Mouse (Mus musculus): ENCODE data around the gene St6gal1.
A peak's percentile ranks its signal among the peaks of the same experiment; 100 is the strongest.

Gene St6gal1

DNA sequence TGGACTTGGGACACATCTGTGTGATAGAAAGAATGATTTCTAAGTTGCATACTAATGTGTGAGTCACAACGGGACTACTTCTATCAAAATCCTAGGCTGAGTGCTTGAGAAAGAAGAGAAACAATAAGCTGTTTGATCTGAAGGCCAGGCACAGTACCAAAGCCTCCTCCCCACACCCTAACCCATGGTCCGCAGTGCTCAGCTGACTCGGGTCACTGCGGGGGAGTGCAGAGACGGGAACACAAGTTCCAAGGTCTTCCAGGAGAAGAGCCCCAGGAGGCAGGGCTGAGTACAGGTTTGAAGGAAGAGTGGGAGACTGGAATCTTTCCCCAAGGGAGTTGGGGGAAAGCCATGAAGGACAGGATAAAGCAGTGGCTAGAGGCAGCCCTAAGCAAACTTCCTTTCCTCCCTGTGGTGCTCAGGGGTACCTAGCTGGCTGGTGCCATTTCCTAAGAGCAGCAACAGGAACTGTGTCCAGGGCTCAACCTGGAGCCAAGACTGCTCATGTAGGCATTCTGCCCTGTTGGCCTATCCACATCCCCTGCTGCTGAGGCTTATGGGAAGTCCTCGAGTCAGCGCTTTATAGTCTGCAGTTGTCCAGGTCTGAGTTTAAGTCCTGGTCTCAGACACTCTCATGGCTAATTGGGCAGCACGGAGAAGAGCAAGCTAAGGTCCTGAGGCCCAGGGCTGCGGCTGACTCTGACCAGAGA, 48.1 kb downstream of the St6gal1 start:
- peak; percentile 57 for DNase-seq (ENCODE audit: low read depth, low spot score)

DNA sequence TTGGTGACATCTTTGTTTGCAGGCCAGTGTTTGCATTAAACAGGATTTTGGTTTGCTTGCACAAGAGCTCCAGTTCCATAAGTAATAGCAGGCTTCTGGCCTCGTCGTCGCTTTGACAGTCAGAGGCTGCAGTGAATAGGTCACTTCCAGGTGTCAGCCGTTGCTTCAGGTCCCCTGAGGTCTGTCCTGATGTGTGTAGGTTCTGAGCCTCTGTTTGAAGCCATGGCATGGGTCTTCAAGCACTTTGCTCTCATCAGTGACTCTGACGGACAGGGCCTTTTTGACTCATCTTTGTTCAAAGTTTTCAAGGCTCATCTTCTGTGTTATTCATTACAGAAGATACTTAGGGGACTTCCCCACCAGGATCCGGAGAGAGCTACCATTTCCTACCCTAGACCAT, 49.5 kb downstream of the St6gal1 start:
- no peak for DNase-seq (ENCODE audit: low read depth, low spot score)

DNA sequence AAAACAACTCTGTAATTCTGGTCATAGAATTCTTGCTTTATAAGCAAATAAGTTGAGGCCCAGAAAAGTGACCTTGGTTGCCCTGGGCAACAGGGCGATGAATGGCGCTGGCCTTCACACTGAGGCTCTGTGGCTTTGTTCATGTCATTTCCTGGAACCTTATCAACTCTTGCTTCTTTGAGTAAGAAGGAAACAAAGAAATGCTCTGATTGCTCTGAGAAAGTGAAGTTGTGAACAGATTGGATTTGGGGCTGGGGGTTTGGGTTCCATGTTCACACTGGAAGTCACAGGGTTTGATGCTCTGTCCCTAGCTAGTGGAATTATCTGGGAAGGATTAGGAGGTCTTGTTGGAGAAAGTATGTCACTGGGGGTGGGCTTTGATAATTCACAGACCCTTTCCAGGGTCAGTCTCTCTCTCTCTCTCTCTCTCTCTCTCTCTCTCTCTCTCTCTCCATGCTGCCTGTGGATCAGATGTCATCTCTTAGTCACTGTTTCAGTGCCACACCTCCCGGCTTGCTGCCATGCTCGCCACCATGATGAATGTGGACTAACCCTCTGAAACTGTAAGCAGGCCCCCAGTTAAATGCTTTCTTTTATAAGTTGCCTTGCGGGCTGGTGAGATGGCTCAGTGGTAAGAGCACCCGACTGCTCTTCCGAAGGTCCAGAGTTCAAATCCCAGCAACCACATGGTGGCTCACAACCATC, 50.2 kb downstream of the St6gal1 start:
- peak; percentile 66 for DNase-seq (ENCODE audit: low read depth, low spot score)

DNA sequence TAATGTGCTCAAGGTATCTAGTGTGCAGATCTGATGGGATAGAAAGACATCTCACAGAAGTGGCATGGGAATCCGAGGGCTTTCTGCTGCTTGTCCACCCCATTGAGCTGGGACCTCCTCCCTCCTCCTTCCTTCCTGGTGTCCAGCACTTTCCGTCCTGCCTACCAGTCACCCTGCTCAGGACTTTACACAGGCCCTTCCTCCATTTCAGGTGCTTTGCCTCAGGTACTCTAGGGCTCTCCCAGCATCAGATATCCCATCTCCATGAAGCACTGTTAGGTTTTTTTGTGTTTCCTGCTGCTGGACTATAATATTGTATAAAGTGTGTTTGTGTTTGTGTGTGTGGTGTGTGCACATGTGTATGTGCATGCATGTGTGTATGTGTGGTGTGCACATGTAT, 51.1 kb downstream of the St6gal1 start:
- DNase-seq (ENCODE audit: low read depth, low spot score), result no peak

DNA sequence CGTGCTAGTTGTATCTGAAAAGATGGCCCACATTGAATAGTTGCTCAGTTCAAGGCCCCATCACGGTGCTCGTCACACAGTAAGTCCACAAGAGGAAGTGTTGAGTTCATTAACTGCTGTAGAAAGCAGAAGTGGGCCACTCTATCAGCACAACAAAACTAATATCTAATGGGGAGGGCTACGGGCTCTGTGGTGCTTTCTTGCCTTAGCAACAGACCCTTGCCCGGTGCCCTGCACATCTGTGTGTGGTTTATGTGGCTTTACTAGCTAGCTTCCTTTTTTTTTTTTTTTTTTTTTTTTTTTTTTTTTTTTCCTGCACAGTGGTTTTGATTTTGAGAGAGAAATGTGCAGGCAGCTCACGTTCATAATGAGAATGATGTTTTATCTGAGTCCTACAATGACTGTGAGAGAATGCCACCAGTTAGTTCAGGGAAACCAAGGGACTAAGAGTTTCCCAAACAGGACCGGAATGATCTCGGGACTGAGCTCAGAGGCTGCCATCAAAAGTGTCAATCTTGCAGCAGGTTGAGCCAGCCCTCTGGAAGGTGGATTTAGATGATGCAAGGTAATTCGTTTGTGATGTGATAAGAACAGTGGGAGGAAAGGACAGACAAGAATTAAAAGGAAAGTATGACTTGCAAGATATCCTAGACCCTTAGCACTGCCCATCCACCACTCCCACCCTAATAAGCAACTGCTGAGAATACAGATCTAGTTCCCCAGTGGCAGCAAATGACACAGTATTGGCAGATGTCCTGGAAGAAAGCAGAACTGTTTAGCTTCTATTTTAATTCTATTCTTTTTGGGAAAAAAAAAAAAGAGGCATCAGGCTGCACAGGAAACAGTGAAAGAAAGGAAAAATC, 55.6 kb downstream of the St6gal1 start:
- DNase-seq (ENCODE audit: low read depth, low spot score), result no peak

DNA sequence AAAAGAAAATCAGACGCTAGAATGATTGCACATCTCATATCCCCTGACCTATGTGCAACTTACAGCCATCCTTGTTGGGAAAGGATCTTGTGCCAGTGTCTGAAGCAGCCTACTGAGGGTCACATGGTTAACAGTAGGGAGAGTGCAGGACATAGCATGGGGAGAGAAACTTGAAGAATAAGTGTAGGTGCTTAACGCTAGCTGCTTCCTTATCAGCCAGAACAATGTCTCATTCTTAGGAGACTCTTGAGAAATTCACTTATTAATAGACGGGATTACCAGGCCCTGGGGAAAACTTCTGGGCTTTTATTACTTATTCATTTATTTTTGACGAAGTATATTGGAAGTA, 56.2 kb downstream of the St6gal1 start:
- DNase-seq (ENCODE audit: low read depth, low spot score), result no peak

DNA sequence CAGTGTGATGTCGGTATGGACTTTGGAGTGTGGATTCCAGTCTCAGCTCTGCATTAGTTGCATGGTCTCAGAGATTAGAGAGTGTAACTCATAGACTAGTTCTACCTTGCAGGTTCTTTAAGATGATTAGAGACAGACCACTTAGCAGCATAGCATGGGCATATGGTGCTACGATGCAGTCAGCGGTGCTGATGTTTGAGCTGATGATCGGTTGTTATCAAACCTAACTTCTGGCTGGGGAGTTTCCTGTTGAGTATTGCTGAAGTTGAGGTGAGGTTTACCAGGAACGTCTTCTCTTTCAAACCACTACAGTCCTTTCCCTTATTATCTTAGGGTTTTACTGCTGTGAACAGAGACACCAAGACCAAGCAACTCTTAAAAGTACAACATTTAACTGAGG, 57.7 kb downstream of the St6gal1 start:
- no peak for DNase-seq (ENCODE audit: low read depth, low spot score)

DNA sequence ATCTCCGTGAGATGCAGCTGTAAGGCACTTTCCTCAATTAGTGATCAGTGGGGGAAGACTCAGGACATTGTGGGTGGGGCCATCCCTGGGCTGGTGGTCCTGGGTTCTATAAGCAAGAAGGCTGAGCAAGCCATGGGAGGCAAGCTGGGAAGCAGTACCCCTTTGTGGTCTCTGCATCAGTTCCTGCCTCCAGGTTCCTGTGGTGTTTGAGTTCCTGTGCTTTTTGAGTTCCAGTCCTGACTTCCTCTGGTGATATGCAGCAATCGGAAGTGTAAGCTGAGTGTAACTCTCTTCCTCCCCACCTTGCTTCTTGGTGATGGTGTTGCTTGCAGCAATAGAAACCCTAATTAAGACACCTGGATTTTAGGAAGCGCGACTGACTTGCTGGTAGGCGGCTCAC, 58.4 kb downstream of the St6gal1 start:
- DNase-seq (ENCODE audit: low read depth, low spot score), result no peak

DNA sequence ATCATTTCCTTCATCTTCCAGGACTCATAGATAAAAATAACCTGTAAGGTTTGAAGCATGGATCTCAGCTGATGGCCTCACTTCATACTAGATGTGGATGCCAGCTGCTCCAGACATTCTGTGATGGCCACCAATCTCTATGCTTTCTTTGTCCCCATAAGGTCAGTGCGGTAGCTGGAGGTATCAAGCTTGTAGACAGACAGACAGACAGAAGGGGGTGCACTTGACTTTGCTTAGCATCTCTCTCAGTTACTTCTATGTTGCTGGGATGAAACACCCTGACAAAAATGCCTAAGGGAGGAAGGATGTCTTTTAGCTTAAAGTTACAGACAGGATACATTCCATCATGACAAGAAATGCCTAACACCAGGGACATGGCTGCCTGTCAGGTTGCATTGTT, 59.1 kb downstream of the St6gal1 start:
- no peak for DNase-seq (ENCODE audit: low read depth, low spot score)

DNA sequence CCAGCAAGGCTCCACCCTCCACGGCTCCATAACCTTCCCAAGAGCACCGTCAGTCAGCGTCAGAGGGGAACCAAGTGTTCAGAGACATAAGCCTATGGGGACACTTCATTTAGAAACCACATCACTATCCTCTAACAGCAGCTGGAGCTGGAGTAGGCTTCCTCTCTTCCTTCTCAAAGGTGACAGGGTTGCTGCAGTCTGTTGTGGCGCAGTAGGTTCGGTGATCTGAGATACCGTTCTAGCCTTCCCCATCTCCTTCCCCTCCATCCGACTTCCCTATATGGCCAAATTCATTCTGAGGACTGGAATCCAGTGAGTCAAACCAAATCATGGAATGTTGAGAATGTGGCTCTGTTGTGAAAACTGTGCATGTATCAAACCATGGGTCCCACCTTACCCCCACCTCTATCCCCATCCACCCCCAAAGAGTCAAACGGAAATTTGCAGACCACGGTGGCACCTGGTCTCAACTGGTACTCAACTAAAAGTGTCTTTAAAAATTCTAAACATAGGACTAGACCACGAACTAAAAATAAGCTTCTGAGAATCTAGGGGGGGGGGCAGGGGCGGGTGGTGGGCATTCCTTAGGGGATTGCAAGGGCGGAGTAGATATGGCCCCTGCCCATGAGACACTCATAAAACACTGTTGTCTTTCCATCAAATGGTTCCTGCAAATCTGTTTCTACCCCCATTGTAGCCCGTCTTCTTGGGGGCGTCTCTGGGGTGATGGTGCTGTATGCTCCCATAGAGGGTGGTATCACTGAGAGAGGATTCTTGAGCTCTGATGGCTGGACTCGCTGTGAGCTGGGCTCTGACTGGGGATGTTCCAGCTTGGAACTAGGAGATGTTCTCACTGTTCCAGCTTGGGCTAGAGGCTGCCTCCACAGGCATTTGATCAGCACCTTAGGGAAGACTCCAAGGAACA, 60.2 kb downstream of the St6gal1 start:
- DNase-seq (ENCODE audit: low read depth, low spot score), result no peak

DNA sequence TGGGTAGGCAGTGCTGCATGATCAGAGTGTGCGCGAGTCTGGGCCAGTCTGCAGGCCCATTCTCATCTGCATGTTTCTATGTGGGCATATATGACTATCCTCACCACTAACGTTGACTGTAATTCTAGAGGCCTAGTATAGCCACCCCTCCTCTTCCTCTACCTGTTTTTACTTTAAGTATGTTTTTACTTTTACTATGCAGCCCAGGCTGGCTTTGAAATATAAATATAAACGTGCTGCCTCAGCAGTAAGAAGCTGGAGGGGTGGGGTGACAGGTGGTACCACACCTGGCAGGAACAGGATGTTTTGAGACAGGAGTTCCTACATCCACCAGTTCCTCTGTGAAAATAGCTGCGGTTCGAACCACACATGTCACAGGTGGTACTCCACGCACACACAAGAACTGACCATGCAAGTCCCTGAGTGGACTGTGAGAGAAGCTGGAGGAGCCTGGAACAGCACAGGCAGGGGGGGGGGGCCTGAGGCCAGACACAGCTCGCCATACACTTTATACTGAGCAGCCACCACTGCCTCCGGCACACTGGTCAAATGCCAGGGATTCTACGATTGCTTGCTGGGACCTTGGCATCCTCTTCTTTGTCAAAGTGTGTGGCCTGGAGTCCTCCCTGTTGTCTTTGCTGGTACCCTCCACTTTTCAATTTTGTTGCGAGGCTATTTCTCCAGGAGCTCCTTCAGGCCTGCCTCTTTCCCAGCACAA, 62.0 kb downstream of the St6gal1 start:
- no peak for DNase-seq (ENCODE audit: low read depth, low spot score)

DNA sequence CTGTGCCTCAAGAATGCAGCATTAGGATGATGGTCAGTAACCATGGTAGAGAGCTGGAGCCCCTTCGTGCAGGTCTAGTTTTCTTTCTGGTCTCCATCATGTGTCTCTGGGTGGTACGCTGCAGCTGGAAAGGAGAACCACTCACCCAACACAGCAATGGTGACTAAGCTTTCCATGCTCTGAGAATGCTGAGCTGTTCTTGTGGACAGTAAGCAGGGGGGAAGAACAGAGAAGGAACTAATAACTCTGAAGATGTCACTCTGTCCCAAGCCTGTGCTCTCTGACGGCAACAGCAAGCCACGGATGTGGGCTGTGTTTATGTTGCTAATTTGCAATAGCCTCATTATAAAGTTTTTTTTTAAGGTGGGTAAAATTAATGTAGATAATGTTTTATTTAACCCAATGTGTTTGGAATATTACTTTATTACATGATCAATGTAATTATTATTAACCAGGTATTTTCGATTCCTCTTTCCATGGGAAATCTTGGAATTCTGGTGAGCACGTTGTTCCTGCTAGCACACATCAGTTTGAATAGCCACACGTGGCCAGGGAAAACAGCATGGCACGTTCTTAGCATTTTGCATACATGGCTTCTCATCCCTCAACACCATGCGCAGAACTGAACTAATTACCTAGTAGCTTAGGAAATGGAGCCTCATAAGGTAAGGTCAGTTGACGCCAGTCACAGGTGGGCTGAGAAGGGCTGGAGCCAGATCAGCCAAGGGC, 62.9 kb downstream of the St6gal1 start:
- no peak for DNase-seq (ENCODE audit: low read depth, low spot score)

DNA sequence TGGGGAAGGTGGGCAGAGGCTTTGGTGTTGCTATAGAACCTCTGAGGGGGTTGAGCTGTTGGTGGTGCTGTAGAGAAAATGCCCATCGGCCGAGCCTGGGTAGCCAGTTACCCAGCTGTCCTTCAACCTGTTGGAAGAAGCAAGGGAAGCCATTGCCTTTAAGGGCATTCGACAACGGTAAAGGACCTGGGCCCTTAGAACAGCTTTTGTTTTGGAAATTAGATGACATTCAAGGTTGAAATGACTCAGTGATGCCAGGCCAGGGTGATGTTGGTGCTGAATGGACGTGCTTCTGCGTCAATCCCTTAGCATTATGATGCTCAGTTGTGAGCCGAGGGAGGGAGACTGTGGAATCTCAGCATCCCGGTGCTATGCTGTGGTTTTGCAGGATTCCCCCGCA, 63.6 kb downstream of the St6gal1 start:
- no peak for DNase-seq (ENCODE audit: low read depth, low spot score)

DNA sequence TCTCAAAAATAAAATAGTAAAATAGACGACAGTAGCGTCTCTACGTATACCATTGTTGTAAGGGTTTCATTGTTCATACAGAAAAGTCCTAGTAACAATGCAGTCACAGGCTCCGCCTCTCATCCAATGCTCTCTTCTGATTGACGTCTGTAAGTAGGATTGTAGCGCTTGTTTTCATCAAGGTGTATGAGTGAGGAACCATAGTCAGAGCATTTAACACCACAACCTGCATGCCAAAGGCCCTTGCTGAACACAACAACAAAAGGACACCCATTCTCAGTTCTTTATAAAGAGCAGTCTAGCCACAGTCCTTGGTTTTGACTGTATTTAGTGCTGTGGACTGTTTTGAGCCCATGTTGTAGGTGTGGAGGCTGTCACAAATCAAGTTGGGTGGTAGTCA, 64.9 kb downstream of the St6gal1 start:
- no peak for DNase-seq (ENCODE audit: low read depth, low spot score)

DNA sequence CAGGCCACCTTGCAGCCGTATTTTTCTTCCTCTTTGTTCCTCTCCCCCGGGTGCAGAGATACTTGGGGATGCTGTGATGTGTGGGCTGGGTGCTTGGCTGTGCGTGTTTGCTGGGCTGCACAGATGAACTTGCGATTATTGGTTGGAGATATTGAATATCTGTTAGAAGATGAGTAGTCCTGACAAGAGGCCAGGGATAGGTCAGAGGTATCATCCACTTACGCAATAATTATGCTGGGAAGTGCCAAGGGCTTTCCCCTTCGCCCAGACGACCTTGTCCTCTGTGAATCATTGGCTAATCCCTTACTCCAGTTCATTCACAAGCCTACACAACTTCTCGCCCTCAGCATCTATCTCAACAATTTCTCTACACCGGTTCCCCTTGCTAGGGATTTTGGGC, 65.6 kb downstream of the St6gal1 start:
- DNase-seq (ENCODE audit: low read depth, low spot score), result no peak

DNA sequence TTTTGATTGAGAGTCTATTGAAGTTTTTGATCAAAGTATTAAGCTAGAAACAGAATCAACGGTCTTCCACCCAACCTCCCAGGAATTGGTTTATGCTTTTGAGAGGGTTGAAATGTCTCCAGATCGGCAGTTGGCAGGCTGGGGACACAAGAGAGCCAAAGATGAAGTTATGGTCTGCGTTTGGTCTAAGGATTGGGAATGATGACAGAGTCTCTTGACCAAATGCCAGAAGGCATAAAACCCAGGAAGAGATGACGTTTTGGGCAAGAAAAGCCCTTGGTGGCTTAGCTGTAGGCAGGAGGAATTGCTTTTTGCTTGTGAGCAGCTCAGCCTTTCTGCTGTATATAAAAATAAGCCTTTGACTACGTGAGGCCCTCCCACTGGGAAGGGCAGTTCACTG, 67.0 kb downstream of the St6gal1 start:
- no peak for DNase-seq (ENCODE audit: low read depth, low spot score)

DNA sequence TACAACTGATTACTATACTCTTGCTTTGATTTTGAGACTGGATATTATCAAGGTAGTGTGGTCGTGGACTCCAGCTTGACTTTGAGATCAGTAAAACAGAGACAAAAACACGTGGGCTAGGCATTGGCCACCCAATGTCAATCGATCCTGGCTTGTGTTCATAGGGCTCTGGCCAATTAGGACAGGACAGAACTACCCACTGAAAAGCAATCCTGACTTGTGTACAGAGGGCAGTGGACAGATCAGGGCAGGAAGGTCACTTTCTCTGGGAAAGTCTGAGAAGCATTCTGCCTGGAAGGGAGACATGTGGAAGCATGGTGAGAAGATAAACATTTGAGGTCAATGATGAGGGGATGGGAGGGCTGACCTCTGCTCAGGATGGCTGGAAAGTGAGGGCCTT, 69.7 kb downstream of the St6gal1 start:
- DNase-seq (ENCODE audit: low read depth, low spot score), result no peak

DNA sequence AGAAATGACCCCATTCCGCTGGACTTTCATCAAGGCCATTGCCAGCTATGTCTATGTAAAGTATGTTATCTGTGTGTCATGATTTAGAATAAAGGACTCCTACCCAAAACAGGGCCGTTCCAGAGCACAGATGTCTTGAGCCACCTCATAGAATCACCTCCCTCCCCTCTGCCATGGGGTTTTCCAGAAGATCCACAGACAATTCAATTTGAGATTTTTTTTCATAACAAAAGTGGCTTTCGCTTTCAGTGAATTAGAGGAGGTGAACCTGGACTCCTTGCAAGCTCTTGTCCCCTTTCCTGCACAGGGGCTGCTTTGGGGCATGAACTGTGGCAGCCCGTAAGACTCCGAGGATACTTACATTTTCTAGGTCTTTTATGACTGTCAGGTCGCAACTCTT, 70.2 kb downstream of the St6gal1 start:
- DNase-seq (ENCODE audit: low read depth, low spot score), result no peak

DNA sequence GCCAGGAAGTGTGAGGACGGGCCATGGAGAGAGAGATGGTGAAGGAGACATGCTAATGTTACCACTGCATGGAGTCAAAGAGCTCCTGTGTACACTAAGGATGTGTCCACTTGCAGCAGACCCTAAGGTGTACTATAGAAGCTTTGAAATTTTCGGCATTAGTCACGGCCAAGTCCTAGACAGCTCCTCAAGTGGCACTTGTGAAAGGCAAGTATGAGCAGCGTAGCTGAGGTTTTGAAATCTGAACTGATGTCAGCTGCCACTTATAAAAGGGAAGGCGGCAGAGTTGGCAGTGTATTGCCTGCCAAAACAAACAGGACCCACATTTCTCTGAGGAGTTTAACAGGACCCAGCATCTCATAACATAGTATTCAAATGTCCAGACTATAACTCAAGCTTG, 71.2 kb downstream of the St6gal1 start:
- DNase-seq (ENCODE audit: low read depth, low spot score), result no peak

DNA sequence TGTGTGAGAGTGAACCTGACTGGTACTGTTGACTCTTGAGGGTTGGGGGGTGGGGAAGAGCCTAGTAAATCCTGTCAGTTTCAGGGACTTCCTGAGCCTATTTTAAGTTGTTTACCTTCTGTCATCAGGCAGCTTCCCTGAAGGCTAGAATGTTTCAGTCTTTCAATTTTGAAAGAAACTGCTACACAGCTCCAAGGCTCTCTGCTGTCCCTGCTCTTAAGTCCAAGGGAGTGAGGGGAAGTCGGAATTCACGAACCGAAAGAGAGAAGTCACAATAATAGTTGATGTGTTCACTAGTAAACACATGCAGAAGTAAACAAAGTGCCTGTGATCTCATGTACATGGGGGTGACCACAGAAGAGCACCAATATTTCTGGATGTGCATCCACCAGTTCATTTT, 72.2 kb downstream of the St6gal1 start:
- DNase-seq (ENCODE audit: low read depth, low spot score), result no peak

Data from R1 (cell line).